Mouse (Mus musculus) brain, embryonic 14.5 days (tissue): ENCODE data around the gene Tbx1.

Experiments used
- CTCF ChIP-seq: fragments of 200-500 bp; IDR thresholded peaks from 2 replicates; pipeline ENCODE4 v1.5.1; 2012; ENCODE audit warnings: inconsistent platforms, mild to moderate bottlenecking, moderate library complexity, borderline replicate concordance; ENCODE audit not compliant: insufficient read depth, insufficient read length; ENCODE audit errors: extremely low read depth
- POLR2A ChIP-seq: fragments of 200-500 bp; IDR thresholded peaks from 2 replicates; pipeline ENCODE4 v1.6.1; 2012; ENCODE audit warnings: mild to moderate bottlenecking, inconsistent platforms, borderline replicate concordance; ENCODE audit not compliant: poor library complexity, insufficient read depth, insufficient read length, severe bottlenecking; ENCODE audit errors: extremely low read depth

- TF ChIP-seq POLR2A (no peak), CTCF (no peak)
Observed at GRCm38 (mm10) chr16:18622916-18623750, 32.7 kb upstream of the Tbx1 start.
